Comparison of ENCODE assay signal across 14 mouse cellular contexts in genomic region chr13:54475702-54476101, GRCm38 (mm10). TPM values are rescaled to one million over a fixed set of nuclear protein-coding genes. Genes with fewer than 3 reads are reported as not detected.
DNase-seq lines count a peak whose midpoint lies in the region; ATAC-seq and TF ChIP-seq lines count a peak whose summit lies in the region.
"Had no signal": no experiment of that assay in that cellular context is flagged by ENCODE, and none has a peak within 500 bp of the region (broad histone marks: within the 10 kb centered on the region; RNA-seq: fewer than 3 reads in every experiment).

No protein-coding gene starts in this region.

- H3K27ac ChIP-seq in thymus, adult 2 months (ENCODE audit: control insufficient read depth, insufficient read depth, low read length), result no peak overlapping the region
- H3K27ac ChIP-seq: embryonic facial prominence, embryonic 15.5 days; forebrain, embryonic 12.5 days; left cerebral cortex, adult 2 months; limb, embryonic 13.5 days had no signal

- ATAC-seq in granulocyte monocyte progenitor cell, adult 5-6 weeks (replicated peaks; ENCODE audit: poor library complexity, severe bottlenecking), result peak; percentile 99
- peak; percentile 95 for ATAC-seq in neutrophil, adult 5-6 weeks (ENCODE audit: extremely low read depth, insufficient number of reproducible peaks, low FRiP score, poor library complexity, severe bottlenecking)
- ATAC-seq in CD4-positive, CD25-positive, alpha-beta regulatory T cell, adult 4 months, result no peak

- H3K4me3 ChIP-seq in thymus, adult 2 months (ENCODE audit: control insufficient read depth, insufficient read depth, low read length), result no peak overlapping the region
- H3K4me3 ChIP-seq: embryonic facial prominence, embryonic 15.5 days; forebrain, embryonic 12.5 days; heart, embryonic 12.5 days; left cerebral cortex, adult 2 months; limb, embryonic 13.5 days had no signal

- no peaks in the 10 kb centered on the region for H3K4me1 ChIP-seq in thymus, adult 2 months (replicated peaks; ENCODE audit: control insufficient read depth, insufficient read depth, low read length)
- H3K4me1 ChIP-seq: embryonic facial prominence, embryonic 15.5 days; forebrain, embryonic 12.5 days; heart, embryonic 12.5 days; limb, embryonic 13.5 days had no signal

- DNase-seq in 3T3-L1 (ENCODE audit: low read depth, low spot score), result peak; percentile 21
- DNase-seq in B cell, adult 2 months, result peak; percentile 67 to 68
- DNase-seq in thymus, adult 2 months, result no peak
- no peak for DNase-seq in left cerebral cortex, postnatal 25 days (ENCODE audit: low spot score in 2 of 2)
- DNase-seq: cerebellum, adult 8-10 months; heart, postnatal 36 days had no signal

- intact Hi-C loops in left cerebral cortex, postnatal 25 days (cut with DNase I), result no loop called here

- no peaks in the 10 kb centered on the region for H3K36me3 ChIP-seq in thymus, adult 2 months (ENCODE audit: control insufficient read depth, insufficient read depth, low read length)
- H3K36me3 ChIP-seq: embryonic facial prominence, embryonic 15.5 days; forebrain, embryonic 12.5 days; heart, embryonic 12.5 days; limb, embryonic 13.5 days had no signal

- WGBS in thymus, adult 2 months, result 18% methylated on average over 5 of the region's 5 CpGs

- TF ChIP-seq CTCF in thymus, adult 2 months (IDR thresholded peaks at IDR 0.05; ENCODE audit: borderline replicate concordance, control insufficient read depth, extremely low read depth, insufficient read depth, low read length, poor library complexity), result no peak

- no peak for TF ChIP-seq POLR2A in thymus, adult 2 months (IDR thresholded peaks at IDR 0.05; ENCODE audit: control insufficient read depth, extremely low read depth, insufficient read depth, low read length, poor library complexity)

- no peaks in the 10 kb centered on the region for H3K27me3 ChIP-seq in thymus, adult 2 months (ENCODE audit: control insufficient read depth, insufficient read depth, low read length)
- H3K27me3 ChIP-seq: embryonic facial prominence, embryonic 15.5 days had no signal

RNA-seq across cellular contexts. Expression of gene Thoc3, which starts 7.1 kb away (rescaled TPM):
- total RNA-seq in granulocyte monocyte progenitor cell, adult 5-6 weeks (2014; fragmentation: Nextera tagmentation), result 22.1 and 26.7 TPM in 2 replicates
- 42.0 and 57.2 TPM in 2 replicates for total RNA-seq in granulocyte monocyte progenitor cell, adult 5-6 weeks (2017)
- total RNA-seq in neutrophil, adult 5-6 weeks (2017), result 13.4 and 16.1 TPM in 2 replicates
- 51.1 and 69.3 TPM in 2 replicates for polyA plus RNA-seq in thymus, adult 2 months (2012; rRNA removed)
- 10 to 100 TPM; 33.4 to 35.6 TPM for total RNA-seq in left cerebral cortex, postnatal 25 days (2021)
- 10 to 100 TPM; 23.8 to 34.9 TPM for polyA plus RNA-seq in CD4-positive, CD25-positive, alpha-beta regulatory T cell, adult 4 months (2017; shearing (Covaris generic))

RNA-seq across cellular contexts. Expression of gene Simc1, which starts 27.9 kb away (rescaled TPM):
- 10.6 and 16.1 TPM in 2 replicates for total RNA-seq in granulocyte monocyte progenitor cell, adult 5-6 weeks (2014; fragmentation: Nextera tagmentation)
- 6.3 and 7.5 TPM in 2 replicates for total RNA-seq in granulocyte monocyte progenitor cell, adult 5-6 weeks (2017)
- total RNA-seq in neutrophil, adult 5-6 weeks (2017), result 18.5 and 21.9 TPM in 2 replicates
- 11.6 and 12.4 TPM in 2 replicates for polyA plus RNA-seq in thymus, adult 2 months (2012; rRNA removed)
- 10 to 100 TPM; 13.5 to 14.4 TPM for total RNA-seq in left cerebral cortex, postnatal 25 days (2021)
- polyA plus RNA-seq in CD4-positive, CD25-positive, alpha-beta regulatory T cell, adult 4 months (2017; shearing (Covaris generic)), result 10 to 100 TPM; 13.2 to 13.9 TPM

Comparison
In these comparisons a context has a peak if more than half of its experiments do, and no peak if none do; other contexts are left out.
1. DNase-seq: peak in 3T3-L1 (single experiment) and B cell, adult 2 months (2 of 2); none in thymus, adult 2 months (single experiment) and left cerebral cortex, postnatal 25 days (0 of 2).